Mouse (Mus musculus) midbrain, embryonic 13.5 days (tissue): ENCODE measurements around the gene Atp2a1. TPM values are rescaled to one million over a fixed set of nuclear protein-coding genes. Genes with fewer than 3 reads are reported as not detected.

Experiments used
- ATAC-seq: fragments of 200-750 bp; cut with Nextera tagmentation; 2 replicates; pipeline ENCODE4 v1.8.0; 2017; ENCODE audit warnings: mild to moderate bottlenecking, moderate TSS enrichment, moderate library complexity
- H3K27ac ChIP-seq: fragments of 300-500 bp; sonication (generic); 2 replicates; pipeline ENCODE4 v1.5.1; 2015; ENCODE audit warnings: inconsistent platforms, mild to moderate bottlenecking, moderate library complexity
- H3K27me3 ChIP-seq: fragments of 300-500 bp; sonication (generic); 2 replicates; pipeline ENCODE4 v1.6.1; 2015; ENCODE audit warnings: mild to moderate bottlenecking, inconsistent platforms
- H3K36me3 ChIP-seq: fragments of 300-500 bp; sonication (generic); 2 replicates; pipeline ENCODE4 v1.6.1; 2015; ENCODE audit warnings: mild to moderate bottlenecking, inconsistent platforms
- H3K4me1 ChIP-seq: fragments of 300-500 bp; sonication (generic); replicated peaks from 2 replicates; pipeline ENCODE4 v1.6.1; 2015; ENCODE audit warnings: inconsistent platforms
- H3K4me2 ChIP-seq: fragments of 300-500 bp; sonication (generic); replicated peaks from 2 replicates; pipeline ENCODE4 v1.6.1; 2015; ENCODE audit warnings: moderate library complexity, mild to moderate bottlenecking, inconsistent platforms
- H3K4me3 ChIP-seq: fragments of 300-500 bp; sonication (generic); replicated peaks from 2 replicates; pipeline ENCODE4 v1.5.1; 2015; ENCODE audit warnings: mild to moderate bottlenecking, inconsistent platforms
- H3K9ac ChIP-seq: fragments of 300-500 bp; sonication (generic); replicated peaks from 2 replicates; pipeline ENCODE4 v1.6.1; 2015; ENCODE audit warnings: mild to moderate bottlenecking, inconsistent platforms
- H3K9me3 ChIP-seq: fragments of 300-500 bp; sonication (generic); 2 replicates; pipeline ENCODE4 v1.6.1; 2016; ENCODE audit warnings: mild to moderate bottlenecking, inconsistent platforms
- WGBS: fragments of 180-500 bp; shearing (Covaris S2); methylation state at CpG from one replicate; pipeline ENCODE4 v1.1.7; 2015; 5-methylcytosine and 5-hydroxymethylcytosine counted together
- polyA plus RNA-seq: library from polyadenylated mRNA; unstranded; fragments of >200 nt; fragmentation: Nextera tagmentation; extraction: Ambion mirVana; gene quantifications from 2 replicates; pipeline ENCODE4 v1.2.1, GENCODE M21; 2015

The Atp2a1 gene
- polyA plus RNA-seq, 1 experiment from 2014 or later = 0.32 TPM

DNA sequence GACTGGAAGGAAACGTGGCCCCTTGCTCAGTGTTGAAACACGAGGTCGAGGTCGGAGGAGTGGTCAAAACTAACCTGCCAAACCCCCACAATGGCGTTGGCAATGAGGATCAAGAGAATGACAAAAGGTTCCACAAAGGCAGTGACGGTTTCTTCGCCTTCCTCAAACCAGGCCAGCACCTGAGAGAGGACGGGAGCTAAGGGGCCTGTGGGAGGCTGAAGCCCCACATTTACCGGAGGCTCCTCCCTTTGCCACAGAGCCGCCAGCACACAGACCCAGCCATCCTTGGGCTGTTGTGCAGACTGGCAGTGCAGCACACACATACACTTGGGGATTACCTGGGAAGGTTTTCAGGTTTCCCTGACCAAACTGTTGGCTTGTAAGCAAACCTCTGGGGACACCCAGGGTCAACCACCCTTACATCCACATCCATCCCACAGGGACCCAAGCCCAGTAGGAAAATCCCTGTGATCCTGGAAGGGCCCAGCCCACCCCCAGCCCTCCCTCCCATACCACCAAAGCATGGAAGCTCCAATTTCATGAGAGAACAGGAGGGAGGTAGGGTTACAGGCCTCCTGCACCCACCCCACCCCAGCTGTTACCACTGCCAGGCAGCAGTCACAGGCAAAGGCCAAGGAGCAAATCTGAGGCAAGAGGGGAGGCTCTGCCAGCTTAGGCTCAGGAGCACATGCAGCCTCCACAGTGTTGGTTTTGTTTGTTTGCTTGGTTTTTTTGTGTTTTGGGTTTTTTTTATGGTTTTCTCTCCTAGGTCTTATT, 2.1 kb downstream of the Atp2a1 start:
- H3K4me1 ChIP-seq = no peaks in the 10 kb centered on the region
- H3K9me3 ChIP-seq = no peaks in the 10 kb centered on the region
- no peak overlapping the region for H3K4me2 ChIP-seq
- no peaks in the 10 kb centered on the region; the same call in 1 of the 2 replicates for H3K27me3 ChIP-seq
- no peak overlapping the region for H3K4me3 ChIP-seq
- no peak for ATAC-seq
- 51% methylated on average over 10 of the region's 10 CpGs for WGBS
- H3K36me3 ChIP-seq = no peaks in the 10 kb centered on the region; the same call in 1 of the 2 replicates
- H3K27ac ChIP-seq = no peak overlapping the region
- no peak overlapping the region; the same call in 1 of the 2 replicates for H3K9ac ChIP-seq

DNA sequence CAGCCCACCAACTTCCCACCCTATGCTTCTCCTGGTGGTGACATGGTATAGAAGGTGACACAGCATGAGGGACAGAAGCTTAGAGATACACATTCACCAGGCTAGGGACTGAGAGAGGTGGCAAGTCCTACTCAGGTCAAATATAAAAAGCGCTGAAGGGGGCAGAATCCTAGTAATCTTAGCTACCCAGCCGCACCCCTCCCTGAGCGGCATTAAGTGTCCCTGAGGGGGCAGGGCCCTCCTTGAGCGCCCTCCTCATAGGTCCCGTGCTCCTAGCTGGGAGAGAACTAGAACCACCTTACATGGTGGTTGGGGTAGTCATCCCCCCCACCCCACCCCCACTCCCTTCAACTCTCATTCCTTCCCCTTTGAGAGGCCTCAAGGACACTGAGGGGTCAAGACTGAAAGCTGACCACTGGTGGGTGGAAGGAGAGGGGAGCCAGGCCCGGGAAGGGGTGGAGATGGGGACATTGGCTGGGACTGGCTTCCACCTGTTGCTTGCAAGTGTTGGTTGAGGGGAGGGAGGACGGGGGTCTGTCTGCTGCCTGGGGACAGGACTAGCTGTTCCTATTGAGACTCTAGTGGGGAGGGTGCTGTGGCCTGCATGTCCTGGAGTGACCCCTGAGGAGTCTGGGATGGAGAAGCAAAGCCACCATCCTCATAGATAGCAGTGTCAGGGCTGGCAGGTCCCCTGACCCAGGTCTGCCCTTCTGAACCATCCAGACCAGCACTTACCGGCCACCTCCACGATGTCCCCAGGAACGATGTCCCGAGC, 3.9 kb downstream of the Atp2a1 start:
- WGBS = 81% methylated on average over 11 of the region's 11 CpGs
- H3K9me3 ChIP-seq = no peaks in the 10 kb centered on the region
- no peak overlapping the region for H3K9ac ChIP-seq
- ATAC-seq = no peak
- no peaks in the 10 kb centered on the region for H3K36me3 ChIP-seq
- H3K27ac ChIP-seq = no peak overlapping the region
- H3K4me3 ChIP-seq = no peak overlapping the region
- H3K27me3 ChIP-seq = no peaks in the 10 kb centered on the region; the same call in 1 of the 2 replicates
- H3K4me2 ChIP-seq = no peak overlapping the region
- H3K4me1 ChIP-seq = no peaks in the 10 kb centered on the region

DNA sequence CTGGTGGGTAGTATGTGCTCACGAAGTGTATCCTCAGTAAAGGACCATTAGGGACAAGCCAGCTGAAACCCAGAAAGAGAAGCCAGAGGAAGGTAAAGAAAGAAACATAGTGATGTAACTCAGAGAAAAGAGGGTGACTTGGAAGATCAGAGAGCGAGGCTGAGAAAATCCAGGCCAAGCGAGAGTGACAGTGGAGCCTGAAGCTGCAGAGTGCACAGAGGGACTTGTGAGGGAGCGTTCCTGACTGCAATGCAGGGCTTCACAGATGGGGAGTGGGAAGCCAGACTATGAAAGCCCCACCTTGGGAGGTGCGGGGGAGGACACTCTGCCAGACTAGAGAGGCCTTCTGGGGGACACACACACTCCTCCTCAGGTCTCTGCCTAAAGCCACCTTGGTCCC, 4.7 kb downstream of the Atp2a1 start:
- no peak overlapping the region for H3K9ac ChIP-seq
- no peak overlapping the region for H3K4me2 ChIP-seq
- H3K27me3 ChIP-seq = no peaks in the 10 kb centered on the region; the same call in 1 of the 2 replicates
- H3K4me1 ChIP-seq = no peaks in the 10 kb centered on the region
- WGBS = 87% methylated on average over 5 of the region's 5 CpGs
- H3K9me3 ChIP-seq = no peaks in the 10 kb centered on the region
- H3K27ac ChIP-seq = no peak overlapping the region
- no peak overlapping the region for H3K4me3 ChIP-seq
- no peaks in the 10 kb centered on the region for H3K36me3 ChIP-seq
- ATAC-seq = no peak

DNA sequence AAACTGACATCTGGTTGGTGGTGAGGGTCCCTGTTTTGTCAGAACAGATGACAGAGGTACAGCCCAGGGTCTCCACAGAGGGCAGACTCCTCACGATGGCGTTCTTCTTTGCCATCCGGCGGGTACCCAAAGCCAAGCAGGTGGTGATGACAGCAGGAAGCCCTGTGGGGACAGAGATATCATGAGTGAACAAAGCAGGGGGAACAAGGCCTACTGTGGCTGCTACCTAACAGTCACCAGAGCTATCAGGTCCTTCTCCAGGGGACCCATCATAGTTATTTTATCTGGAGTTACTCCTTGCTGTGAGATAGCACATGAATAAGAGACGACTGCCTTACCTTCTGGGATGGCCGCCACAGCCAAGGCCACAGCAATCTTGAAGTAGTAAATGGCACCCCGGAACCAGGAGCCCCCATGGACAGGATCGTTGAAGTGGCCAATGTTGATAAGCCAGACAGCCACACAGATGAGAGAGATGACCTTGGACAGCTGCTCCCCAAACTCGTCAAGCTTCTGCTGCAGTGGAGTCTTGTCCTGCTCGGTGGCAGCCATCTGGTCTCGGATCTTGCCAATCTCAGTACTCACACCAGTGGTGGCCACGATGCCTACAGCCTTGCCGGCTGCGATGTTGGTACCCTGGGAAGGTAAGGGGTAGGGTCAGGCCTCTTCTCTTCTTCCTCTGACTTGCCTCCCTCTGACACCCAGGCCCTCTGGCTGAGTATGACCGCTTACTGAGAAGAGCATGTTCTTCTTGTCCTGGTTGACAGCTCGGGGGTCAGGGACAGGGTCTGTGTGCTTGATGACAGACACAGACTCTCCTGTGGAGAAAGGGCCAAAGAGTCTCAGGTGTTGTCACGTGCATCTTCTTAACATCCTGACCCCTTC, 6.3 kb downstream of the Atp2a1 start:
- H3K27me3 ChIP-seq = no peaks in the 10 kb centered on the region
- 91% methylated on average over 17 of the region's 17 CpGs for WGBS
- no peaks in the 10 kb centered on the region for H3K9me3 ChIP-seq
- ATAC-seq = no peak
- H3K9ac ChIP-seq = no peak overlapping the region
- H3K36me3 ChIP-seq = no peaks in the 10 kb centered on the region
- no peak overlapping the region for H3K4me3 ChIP-seq
- H3K4me2 ChIP-seq = no peak overlapping the region
- H3K27ac ChIP-seq = no peak overlapping the region
- no peaks in the 10 kb centered on the region for H3K4me1 ChIP-seq

DNA sequence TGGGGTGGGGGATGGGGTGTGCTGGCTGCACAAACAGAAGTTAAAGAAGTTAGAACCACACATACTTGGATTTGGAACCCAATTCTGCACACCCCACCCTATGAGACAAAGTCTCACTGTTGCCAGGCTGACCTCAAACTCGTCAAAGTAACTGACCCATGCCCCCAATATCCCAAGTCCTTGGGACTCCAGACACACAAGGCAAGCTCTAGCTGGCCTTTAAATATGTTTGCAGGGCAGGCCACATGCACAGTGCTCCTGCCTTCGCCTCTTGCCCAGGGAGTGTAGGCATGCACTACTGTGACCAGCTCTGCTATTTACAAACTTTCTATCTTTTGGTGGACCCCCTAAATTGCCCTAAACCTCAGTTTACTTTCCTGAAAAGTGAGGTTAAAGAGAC, 7.7 kb downstream of the Atp2a1 start:
- H3K27me3 ChIP-seq = no peaks in the 10 kb centered on the region
- H3K4me2 ChIP-seq = no peak overlapping the region
- no peaks in the 10 kb centered on the region for H3K4me1 ChIP-seq
- no peak overlapping the region for H3K4me3 ChIP-seq
- H3K27ac ChIP-seq = no peak overlapping the region
- no peaks in the 10 kb centered on the region for H3K36me3 ChIP-seq
- no peak for ATAC-seq
- no peaks in the 10 kb centered on the region for H3K9me3 ChIP-seq
- H3K9ac ChIP-seq = no peak overlapping the region
- WGBS = 77% methylated on average over 2 of the region's 2 CpGs

DNA sequence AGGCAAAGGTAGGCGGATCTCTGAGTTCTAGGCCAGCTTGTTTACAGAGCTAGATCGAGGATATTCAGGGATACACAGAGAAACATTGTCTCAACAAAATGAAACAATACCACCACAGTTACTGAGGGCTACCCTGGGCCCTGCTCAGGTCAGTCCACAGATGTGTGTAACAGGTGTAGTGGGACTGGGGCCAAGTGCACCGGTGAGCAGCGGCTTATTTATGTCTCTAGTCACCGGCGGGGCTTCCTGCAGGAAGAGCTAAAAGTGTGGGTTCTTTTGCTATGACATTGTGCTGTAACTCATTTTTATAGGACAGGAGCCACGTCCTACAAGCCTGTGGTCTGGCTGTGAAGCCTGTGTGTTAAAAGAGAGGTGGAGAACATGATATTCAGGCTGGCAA, 9.0 kb downstream of the Atp2a1 start:
- Histone ChIP-seq H3K27me3 (no peaks in the 10 kb centered on the region), H3K27ac (no peak overlapping the region), H3K4me2 (no peak overlapping the region), H3K36me3 (0 out of 2 replicates have a peak, but pooled peaks cover 1% of the 10 kb centered on the region), H3K4me1 (no peaks in the 10 kb centered on the region), H3K9me3 (no peaks in the 10 kb centered on the region), H3K4me3 (no peak overlapping the region), H3K9ac (no peak overlapping the region)
- WGBS = 85% methylated on average over 7 of the region's 7 CpGs
- ATAC-seq = no peak

DNA sequence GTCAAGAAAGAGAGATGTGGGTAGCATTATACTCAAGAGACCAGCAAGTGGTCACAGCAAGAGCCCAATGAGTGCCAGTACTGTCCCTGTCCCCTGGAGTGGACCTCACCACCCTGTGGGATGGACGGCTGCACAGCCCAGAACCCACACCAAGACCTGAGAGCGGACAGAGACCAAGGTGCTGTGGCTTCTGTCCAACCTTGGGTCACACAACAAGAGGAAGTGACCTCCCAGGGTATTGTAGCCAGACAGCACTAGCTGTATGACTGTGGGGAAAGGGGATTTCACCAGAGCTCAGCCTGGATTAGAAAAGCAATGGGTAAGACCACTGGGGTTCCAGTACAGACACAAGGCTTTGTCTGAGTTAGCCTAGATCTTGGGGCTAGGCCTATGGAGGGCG, 10.7 kb downstream of the Atp2a1 start:
- Histone ChIP-seq H3K4me3 (no peak overlapping the region), H3K9me3 (no peaks in the 10 kb centered on the region), H3K36me3 (peaks cover 16% of the 10 kb centered on the region), H3K4me2 (no peak overlapping the region), H3K4me1 (no peaks in the 10 kb centered on the region), H3K9ac (no peak overlapping the region), H3K27me3 (no peaks in the 10 kb centered on the region), H3K27ac (no peak overlapping the region)
- no peak for ATAC-seq
- WGBS = 94% methylated on average over 3 of the region's 3 CpGs

DNA sequence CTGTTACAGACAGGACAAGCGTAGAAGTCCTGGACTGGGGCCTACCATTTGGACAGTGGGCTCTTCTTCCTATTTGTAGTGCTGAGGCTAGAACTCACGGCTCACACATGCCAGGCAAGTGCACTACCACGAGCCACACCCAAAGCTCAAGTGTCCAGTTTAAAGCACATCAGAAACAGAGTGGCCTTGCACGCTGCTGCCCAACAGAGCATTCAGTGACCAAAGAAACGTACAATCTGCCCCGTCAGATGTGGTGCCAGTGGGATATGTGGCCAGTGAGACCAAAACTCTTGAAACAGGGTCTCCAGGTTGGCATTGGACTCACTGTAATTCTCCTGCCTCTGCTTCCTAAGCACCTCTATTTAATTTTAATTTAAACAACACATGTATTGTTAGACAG, 12.3 kb downstream of the Atp2a1 start:
- 90% methylated on average over 6 of the region's 6 CpGs for WGBS
- no peak for ATAC-seq
- Histone ChIP-seq H3K4me3 (no peak overlapping the region), H3K9ac (no peak overlapping the region), H3K36me3 (peaks cover 31% of the 10 kb centered on the region), H3K4me1 (no peaks in the 10 kb centered on the region), H3K4me2 (no peak overlapping the region), H3K27me3 (no peaks in the 10 kb centered on the region), H3K9me3 (no peaks in the 10 kb centered on the region), H3K27ac (no peak overlapping the region)

DNA sequence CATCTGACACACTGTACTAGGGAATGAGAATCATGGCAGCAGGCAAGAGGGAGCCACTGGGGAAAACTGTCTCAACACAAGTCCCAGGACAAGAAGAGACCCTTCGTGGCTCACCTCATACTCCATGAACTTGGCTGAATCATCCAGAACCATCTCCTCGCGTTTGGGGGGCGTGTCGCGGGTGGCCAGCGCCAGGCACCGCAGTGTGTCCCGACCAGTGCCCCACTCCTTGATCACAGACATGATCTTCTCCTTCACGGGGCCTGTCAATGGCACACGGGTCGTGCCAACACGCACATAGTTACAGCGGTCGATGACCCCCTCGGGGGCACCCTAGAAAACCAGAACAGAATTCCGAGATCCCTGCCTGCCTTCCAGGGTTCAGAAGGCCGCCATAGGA, 12.9 kb downstream of the Atp2a1 start:
- H3K36me3 ChIP-seq = peaks cover 37% of the 10 kb centered on the region
- no peaks in the 10 kb centered on the region for H3K27me3 ChIP-seq
- WGBS = 93% methylated on average over 18 of the region's 18 CpGs
- H3K4me1 ChIP-seq = no peaks in the 10 kb centered on the region
- no peak overlapping the region for H3K27ac ChIP-seq
- no peaks in the 10 kb centered on the region for H3K9me3 ChIP-seq
- ATAC-seq = no peak
- no peak overlapping the region for H3K9ac ChIP-seq
- H3K4me2 ChIP-seq = no peak overlapping the region
- H3K4me3 ChIP-seq = no peak overlapping the region

DNA sequence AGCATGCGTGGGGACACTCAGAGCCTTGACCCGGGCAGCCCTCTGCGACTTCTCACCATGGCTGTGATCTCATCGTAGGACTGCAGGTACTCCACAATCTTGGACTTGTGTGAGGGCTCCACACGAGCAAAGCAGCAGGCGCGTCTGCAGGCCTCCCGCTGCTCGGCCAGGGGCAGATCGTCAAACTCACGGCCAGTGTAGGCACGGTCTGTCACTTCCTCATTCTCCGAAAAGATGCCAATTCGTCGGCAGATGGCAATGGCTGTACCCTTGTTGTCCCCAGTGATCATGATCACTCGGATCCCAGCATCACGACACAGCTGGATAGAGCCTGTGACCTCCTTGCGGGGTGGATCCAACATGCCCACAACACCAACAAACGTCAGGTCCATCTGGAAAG, 14.4 kb downstream of the Atp2a1 start:
- no peaks in the 10 kb centered on the region for H3K9me3 ChIP-seq
- H3K27ac ChIP-seq = no peak overlapping the region
- H3K4me3 ChIP-seq = no peak overlapping the region
- H3K4me2 ChIP-seq = no peak overlapping the region
- H3K36me3 ChIP-seq = peaks cover 49% of the 10 kb centered on the region
- no peak overlapping the region for H3K9ac ChIP-seq
- 92% methylated on average over 19 of the region's 19 CpGs for WGBS
- H3K4me1 ChIP-seq = no peaks in the 10 kb centered on the region
- no peaks in the 10 kb centered on the region for H3K27me3 ChIP-seq
- ATAC-seq = no peak

DNA sequence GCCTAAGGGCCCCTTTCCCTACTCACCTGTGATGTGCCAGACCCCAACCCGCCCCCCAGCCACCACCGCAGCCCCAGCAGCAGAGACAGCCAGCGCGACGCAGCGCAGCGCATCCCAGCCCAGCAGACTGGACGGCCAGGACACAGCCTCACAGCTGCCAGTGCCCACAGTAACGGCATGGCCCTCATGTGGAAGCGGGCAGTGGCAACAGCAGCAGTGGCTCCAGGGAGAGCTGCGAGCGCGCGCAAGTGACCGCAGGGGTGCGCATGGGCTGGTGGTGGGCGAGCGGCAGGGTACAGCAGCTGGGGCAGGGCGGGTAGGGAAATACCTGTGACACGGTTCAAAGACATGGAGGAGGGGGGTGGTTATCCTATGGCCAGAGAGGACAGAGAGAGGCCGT, 16.7 kb downstream of the Atp2a1 start:
- H3K9me3 ChIP-seq = no peaks in the 10 kb centered on the region
- no peak overlapping the region for H3K4me2 ChIP-seq
- H3K4me3 ChIP-seq = no peak overlapping the region
- 93% methylated on average over 21 of the region's 21 CpGs for WGBS
- no peaks in the 10 kb centered on the region for H3K27me3 ChIP-seq
- H3K36me3 ChIP-seq = peaks cover 63% of the 10 kb centered on the region
- H3K27ac ChIP-seq = no peak overlapping the region
- H3K4me1 ChIP-seq = no peaks in the 10 kb centered on the region
- no peak overlapping the region for H3K9ac ChIP-seq
- no peak for ATAC-seq
